Comparison of ENCODE assay signal across 19 mouse cellular contexts in genomic region chr10:68334054-68334453, GRCm38 (mm10).
"Had no signal": no experiment of that assay in that cellular context is flagged by ENCODE, and none has a peak within 500 bp of the region (broad histone marks: within the 10 kb centered on the region; RNA-seq: fewer than 3 reads in every experiment).

No protein-coding gene starts in this region.

- H3K36me3 ChIP-seq: midbrain, embryonic 10.5 days; midbrain, embryonic 12.5 days; neural tube, embryonic 13.5 days; neural tube, embryonic 15.5 days had no signal

- ATAC-seq: midbrain, embryonic 16.5 days had no signal

- H3K27me3 ChIP-seq: midbrain, embryonic 12.5 days; neural tube, embryonic 13.5 days; neural tube, embryonic 15.5 days had no signal

- H3K9ac ChIP-seq: lung, embryonic 14.5 days; midbrain, embryonic 12.5 days; neural tube, embryonic 13.5 days; neural tube, embryonic 15.5 days had no signal

- H3K9me3 ChIP-seq: midbrain, embryonic 10.5 days; midbrain, embryonic 12.5 days; neural tube, embryonic 15.5 days had no signal

- H3K27ac ChIP-seq: midbrain, embryonic 10.5 days; midbrain, embryonic 12.5 days; neural tube, embryonic 13.5 days; neural tube, embryonic 15.5 days had no signal

- H3K4me3 ChIP-seq: midbrain, embryonic 10.5 days; midbrain, embryonic 12.5 days; myocyte; neural tube, embryonic 13.5 days; neural tube, embryonic 15.5 days had no signal

- DNase-seq: lung, adult 18-20 months; lung, embryonic 14.5 days; lung, postnatal 10 days; lung, postnatal 4 days; midbrain, embryonic 14.5 days; retina, postnatal 1 day; right cerebral cortex, adult 18-20 months; right cerebral cortex, postnatal 25 days; right cerebral cortex, postnatal 4 days; spleen, adult 18-20 months; thymus, adult 18-20 months; thymus, postnatal 14 days; thymus, postnatal 36 days had no signal

- H3K4me1 ChIP-seq: midbrain, embryonic 10.5 days; midbrain, embryonic 12.5 days; neural tube, embryonic 13.5 days; neural tube, embryonic 15.5 days had no signal

- H3K4me2 ChIP-seq: lung, embryonic 14.5 days; midbrain, embryonic 12.5 days; neural tube, embryonic 13.5 days; neural tube, embryonic 15.5 days had no signal
